Mouse (Mus musculus): ENCODE results near the gene Cds1.
A peak's percentile ranks its signal among the peaks of the same experiment; 100 is the strongest.

Gene Cds1

DNA sequence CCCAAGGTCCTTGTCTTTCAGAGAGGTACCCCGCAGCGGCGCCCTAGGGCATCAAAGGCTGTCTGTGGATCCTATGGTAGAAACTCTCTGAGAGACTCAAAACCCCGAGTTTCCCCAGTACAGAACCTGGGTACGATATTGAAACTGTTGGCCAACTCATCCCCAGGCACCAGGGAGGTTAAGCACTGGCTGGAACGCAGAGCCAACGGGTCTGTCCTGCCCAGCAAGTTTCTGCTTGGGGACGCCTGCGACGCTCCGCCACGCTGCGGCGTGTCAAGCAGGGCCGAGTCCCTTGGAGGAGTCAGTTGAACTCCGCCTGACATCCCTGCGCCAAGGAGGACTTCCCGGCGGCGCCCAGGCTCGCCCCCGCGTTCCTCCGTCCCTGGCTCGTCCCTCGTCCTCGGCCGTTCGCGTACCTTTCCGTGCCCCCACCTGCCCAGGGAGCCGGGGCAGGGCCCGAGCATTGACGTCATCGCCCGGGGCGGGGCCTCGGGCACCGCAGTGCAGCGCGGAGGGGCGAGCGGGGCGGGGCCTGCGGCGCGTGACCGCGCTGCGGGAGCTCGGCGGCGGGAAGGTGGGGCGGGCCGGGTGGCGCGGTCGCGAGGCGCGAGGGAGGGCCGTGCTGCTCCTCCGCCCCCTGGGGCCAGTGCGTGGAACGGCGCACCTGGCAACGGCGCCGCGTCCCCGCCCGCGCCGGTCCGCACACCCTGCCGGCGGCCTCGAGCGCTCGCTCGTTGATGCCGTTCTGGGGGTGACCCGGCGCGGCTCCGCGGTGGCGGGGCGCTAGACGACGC is at the start of gene Cds1:
Cds1 (plus strand) TSS at position 577 of the 794 bp plus-strand sequence.
- DNase-seq = peak; percentile 92 to 97

DNA sequence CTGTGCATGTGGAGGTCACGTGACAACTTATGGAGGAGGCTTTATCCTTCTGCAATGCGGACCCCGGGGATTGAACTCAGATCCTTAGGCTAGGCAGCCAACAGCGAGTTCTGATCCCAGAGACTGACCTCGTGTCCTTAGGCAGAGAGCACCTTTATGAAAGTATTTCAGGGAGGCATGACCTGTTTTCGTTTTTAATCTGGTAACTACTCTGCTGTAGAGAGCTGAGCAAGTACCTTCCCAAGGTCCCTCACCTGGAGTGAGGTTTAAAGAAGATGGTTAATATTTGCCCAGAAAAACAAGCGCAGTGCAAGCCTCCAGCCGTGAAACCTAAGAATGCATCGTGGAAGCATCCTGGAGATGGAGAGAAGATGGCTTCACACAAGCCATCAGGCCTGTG is 40.7 kb upstream of the Cds1 start:
- no peak for DNase-seq

DNA sequence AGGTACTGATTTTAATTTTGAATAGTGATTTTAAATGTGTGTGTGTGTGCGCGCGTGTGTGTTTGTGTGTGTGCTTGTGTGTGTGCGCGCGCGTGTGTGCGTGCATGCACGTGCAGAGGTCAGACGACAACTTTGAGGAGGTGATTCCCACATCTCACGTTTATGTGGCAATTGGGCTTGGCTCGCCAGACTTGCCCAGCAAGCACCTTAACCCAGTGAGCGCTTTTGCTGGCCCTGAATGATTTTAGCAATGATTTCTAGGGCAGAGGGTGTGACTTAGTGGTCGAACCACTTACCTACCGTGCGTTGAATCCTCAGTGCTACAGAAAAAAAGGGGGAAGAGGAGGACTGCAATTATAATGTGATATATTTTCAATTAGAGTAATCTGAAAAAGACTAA is 40.2 kb upstream of the Cds1 start:
- no peak for DNase-seq

- DNase-seq = no peak
Measured at GRCm38 (mm10) chr5:101725703-101726102, 39.2 kb upstream of the Cds1 start.

- no peak for DNase-seq
Measured at GRCm38 (mm10) chr5:101726371-101726770, 38.6 kb upstream of the Cds1 start.

DNA sequence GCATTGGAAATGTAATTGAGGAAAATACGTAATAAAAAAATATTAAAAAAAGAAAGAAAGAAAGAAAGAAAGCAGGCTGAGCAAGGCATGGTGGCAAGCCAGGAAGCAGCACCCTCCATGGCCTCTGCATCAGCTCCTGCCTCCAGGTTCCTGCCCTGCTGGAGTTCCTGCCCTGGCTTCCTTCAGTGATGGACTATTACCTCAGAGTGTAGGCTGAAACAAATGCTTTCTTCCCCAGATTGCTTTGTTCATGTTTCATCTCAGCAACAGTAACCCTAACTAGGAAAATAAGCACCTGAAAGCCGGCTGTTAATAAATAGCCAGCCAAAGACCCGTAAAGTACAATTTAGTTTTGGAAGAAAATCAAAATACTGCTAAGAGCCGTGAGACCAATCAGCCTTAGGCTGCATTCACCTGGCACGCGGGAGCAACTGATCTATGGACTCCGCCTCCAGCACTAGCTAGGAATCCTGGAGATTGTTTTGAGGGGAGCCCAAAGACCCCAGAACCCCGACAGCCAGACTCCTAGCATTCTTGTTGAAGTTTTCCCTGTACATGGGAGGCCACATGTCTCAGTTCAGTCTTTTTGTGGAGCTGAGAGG is 36.5 kb upstream of the Cds1 start:
- no peak for DNase-seq

DNA sequence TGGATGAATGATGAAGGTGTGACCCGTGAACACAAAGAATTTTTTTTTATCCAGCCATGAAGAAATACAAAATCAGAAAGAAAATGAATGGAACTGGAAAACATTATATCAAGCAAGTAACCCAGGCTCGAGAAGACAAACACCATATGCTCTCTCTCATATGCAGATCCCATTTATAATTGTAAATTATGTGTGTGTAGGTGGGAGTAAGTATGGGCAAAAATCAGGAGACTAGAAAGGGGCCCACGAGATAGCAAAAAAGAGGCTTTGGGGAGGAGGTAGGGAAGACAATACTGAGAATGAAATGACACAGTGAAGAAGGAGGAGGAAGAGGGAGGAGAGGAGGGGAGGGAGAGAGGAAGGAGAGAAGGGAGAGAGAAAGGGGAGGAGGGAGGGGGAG is 27.6 kb upstream of the Cds1 start:
- no peak for DNase-seq

- DNase-seq = no peak
Measured at GRCm38 (mm10) chr5:101740471-101741223, 24.3 kb upstream of the Cds1 start.

GRCm38 (mm10) chr5:101741224-101741591 is 23.7 kb upstream of the Cds1 start:
- no peak for DNase-seq

- no peak for DNase-seq
Measured at GRCm38 (mm10) chr5:101742014-101742413, 22.9 kb upstream of the Cds1 start.

DNA sequence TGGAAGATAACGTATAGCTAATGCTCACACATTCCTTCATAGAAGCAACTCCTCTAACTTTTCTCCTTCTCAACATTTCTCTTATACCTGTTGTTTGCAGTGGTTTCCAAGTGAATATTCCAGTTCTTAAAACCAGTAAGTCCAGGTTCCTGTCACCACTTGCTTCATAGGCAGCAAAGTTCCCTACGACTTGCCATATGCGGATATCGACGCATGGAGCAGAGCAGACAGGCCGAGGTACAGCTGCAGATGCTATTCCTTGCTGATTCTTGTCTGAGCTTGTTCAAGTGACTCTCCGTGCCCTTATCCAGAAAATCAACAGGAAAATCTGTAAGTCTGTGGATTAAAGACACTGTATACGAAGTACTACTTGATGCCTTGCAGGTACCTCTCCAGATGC is 22.5 kb upstream of the Cds1 start:
- DNase-seq = no peak

- no peak for DNase-seq
Measured at GRCm38 (mm10) chr5:101744886-101745285, 20.0 kb upstream of the Cds1 start.

- DNase-seq = no peak
Measured at GRCm38 (mm10) chr5:101753680-101754079, 11.2 kb upstream of the Cds1 start.

DNA sequence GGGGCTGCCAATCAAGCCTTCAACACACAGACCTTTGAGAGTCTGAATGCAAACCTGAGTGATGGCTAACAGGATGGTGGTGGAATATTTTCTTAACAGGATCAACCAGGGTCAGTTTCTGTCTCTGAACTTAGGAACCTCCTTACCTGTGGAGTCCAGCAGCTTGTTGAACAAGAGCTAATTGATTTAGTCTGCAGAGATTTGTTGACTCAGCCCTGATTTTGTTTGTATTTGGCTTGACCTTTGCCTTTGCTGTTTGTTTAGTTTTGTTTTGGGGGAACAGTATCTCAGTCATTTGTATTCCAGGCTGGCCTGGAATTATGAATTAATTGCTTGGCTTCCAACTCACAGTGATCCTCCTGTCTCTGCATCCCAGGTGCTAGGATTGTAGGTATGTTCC is 7.3 kb upstream of the Cds1 start:
- DNase-seq = no peak

DNA sequence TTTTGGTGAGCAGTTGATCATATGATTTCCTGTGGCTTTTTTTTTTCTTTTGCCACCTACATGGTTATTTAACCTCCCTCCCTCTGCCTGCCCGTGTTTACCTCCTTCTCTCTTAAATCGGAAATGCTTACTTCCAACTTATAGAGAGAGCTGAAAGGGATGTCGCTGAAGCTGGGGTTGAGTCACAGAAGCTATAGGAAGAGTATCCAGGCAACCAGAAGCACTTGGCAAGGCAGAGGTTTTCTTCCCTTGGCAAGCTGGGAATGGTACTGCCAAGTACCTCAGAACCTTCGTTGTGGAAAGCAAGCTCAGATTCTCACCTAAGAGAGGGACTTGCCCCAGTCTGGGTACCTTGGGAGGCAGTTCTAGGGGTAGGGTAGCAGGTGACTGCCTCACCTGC is 3.2 kb upstream of the Cds1 start:
- DNase-seq = no peak

DNA sequence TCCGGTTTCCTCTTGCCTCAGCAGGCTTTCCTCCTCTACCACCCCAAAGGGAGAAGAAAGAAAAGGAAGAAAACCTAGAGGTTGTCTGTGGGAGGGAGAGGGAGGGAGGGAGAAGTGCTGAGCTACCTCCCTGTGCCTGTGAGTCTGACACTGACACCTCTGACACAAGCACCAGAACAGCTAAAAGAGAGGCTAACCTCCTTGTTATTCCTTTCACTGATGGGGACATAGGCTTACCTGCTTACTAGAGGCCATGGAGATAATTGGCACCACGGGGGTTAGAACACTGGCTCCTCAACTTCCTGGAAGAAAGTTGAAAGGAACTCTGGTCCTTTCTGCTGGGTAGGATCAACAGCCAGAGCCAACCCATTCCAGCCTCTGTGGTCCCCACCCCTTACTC is 1.4 kb upstream of the Cds1 start:
- no peak for DNase-seq

DNA sequence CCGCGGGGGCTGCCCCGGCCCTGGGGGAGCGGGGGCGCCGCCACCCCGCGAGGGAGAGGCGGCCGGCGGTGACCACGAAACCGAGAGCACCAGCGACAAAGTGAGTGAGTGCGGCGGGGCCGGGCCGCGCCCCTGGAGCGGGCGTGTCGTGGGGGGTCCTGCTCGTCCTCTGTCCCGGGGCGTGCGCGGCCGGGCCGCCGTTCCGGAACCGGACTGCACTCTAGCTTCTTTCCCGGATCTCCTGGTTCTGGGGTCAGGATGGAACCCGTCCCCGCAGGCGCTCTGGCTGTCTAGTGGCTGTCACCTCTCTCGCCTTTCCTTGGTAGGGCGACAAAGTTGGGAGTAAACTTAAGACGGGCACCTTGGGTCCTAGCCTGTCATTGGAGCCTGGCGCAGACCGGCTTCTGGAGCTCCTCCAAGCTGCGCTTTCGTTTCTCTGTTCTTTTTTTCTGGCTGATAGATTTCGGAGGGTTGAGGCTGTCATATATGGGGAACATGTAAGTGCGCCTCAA is 516 bp downstream of the Cds1 start:
- peak in 1 of 2 experiments; percentile 44 for DNase-seq

DNA sequence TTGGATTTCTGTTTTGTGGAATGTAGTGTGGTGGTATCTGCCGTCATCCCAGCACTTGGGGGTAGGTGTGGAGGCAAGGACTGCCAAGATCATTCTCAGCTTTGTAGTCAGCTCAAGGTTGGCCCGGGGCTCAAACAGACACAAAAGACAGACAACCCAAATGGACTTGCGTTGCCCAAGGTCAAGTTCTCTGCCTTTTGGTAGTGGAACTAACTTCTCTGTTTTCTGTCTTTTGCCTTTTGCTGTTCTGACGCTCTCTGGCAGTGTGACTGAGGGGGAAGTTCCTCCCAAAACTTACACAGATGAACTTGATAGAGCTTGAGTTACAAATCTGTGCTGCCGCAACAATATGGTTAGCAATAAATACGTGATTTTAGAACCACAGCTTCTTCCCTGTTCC is 1.3 kb downstream of the Cds1 start:
- DNase-seq = no peak

DNA sequence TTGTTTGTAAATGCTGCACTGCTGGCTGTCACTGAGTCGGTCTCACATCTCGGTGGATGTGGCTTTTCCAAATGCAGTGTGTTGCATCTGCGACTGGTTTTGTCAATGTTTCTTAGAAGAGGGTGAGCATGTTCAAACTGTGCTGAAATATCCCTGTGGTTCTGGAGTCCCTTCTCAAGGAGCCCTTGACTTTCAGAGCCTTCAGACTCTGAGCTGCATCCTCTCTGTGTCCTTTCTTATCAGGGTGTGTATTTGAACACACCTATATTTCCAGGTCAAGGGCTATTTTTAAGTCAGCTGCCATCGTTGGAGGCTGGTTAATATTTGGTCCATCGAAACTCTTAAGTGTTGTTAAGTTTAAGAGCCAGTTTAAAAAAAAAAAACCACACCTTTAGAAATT is 2.2 kb downstream of the Cds1 start:
- DNase-seq = no peak

- no peak for DNase-seq
Measured at GRCm38 (mm10) chr5:101767486-101767885, 2.6 kb downstream of the Cds1 start.

- DNase-seq = no peak
Measured at GRCm38 (mm10) chr5:101768558-101768957, 3.6 kb downstream of the Cds1 start.

- DNase-seq = no peak
Measured at GRCm38 (mm10) chr5:101772621-101773020, 7.7 kb downstream of the Cds1 start.

DNA sequence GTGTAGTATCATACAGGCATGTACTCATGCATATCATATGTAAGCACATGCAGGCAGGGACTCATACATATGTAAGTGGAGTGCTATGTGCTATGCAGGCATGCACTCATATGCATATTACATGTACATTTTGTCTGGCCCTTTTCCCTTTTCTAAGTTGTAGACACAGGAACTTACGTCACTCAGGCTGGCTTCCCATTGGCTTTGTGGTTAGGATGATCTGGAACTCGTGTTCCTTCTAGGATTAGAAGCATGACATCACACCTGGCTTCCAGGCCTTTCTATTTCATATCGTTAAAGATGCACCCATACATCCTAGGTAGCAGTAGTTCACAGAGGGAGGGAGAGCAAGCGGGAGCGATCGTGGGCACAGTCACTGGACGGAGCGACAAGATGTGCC is 10.3 kb downstream of the Cds1 start:
- no peak for DNase-seq

GRCm38 (mm10) chr5:101776528-101776927 is 11.6 kb downstream of the Cds1 start:
- DNase-seq = no peak

Measured in cerebellum, adult 18-20 months (tissue).